Mouse (Mus musculus) liver, postnatal 0 days (tissue): ENCODE results near the gene Gm21885. TPM values are rescaled to one million over a fixed set of nuclear protein-coding genes. Genes with fewer than 3 reads are reported as not detected.

Experiments
- ATAC-seq: fragments of 200-750 bp; cut with Nextera tagmentation; 2 replicates; pipeline ENCODE4 v1.8.0; 2017; ENCODE audit warnings: mild to moderate bottlenecking, moderate library complexity
- DNase-seq: peaks from one replicate; pipeline ENCODE4 v3.0.0-alpha.2; 2016
- H3K27ac ChIP-seq: fragments of 300-500 bp; sonication (generic); 2 replicates; pipeline ENCODE4 v1.5.1; 2014; ENCODE audit warnings: antibody characterized with exemption, moderate library complexity, mild to moderate bottlenecking, low read depth
- H3K27me3 ChIP-seq: fragments of 300-500 bp; sonication (generic); 2 replicates; pipeline ENCODE4 v1.6.1; 2014; ENCODE audit warnings: low read length, control low read depth, mixed read lengths; ENCODE audit not compliant: insufficient read depth
- H3K36me3 ChIP-seq: fragments of 300-500 bp; sonication (generic); replicated peaks from 2 replicates; pipeline ENCODE4 v1.6.1; 2014; ENCODE audit warnings: mild to moderate bottlenecking, control low read depth, low read length, moderate library complexity, mixed read lengths; ENCODE audit not compliant: insufficient read depth
- H3K4me1 ChIP-seq: fragments of 300-500 bp; sonication (generic); 2 replicates; pipeline ENCODE4 v1.6.1; 2014; ENCODE audit warnings: antibody characterized with exemption, mild to moderate bottlenecking, control low read depth; ENCODE audit not compliant: insufficient read depth
- H3K4me2 ChIP-seq: fragments of 300-500 bp; sonication (generic); 2 replicates; pipeline ENCODE4 v1.6.1; 2014; ENCODE audit warnings: low read depth, mild to moderate bottlenecking, low read length, moderate library complexity, mixed read lengths
- H3K4me3 ChIP-seq: fragments of 300-500 bp; sonication (generic); 2 replicates; pipeline ENCODE4 v1.5.1; 2014; ENCODE audit warnings: low read depth, low read length
- H3K9ac ChIP-seq: fragments of 300-500 bp; sonication (generic); replicated peaks from 2 replicates; pipeline ENCODE4 v1.6.1; 2014; ENCODE audit warnings: mild to moderate bottlenecking, moderate library complexity
- H3K9me3 ChIP-seq: fragments of 300-500 bp; sonication (generic); 2 replicates; pipeline ENCODE4 v1.6.1; 2016; ENCODE audit warnings: mild to moderate bottlenecking, control low read depth, low read length, mixed read lengths
- CTCF ChIP-seq: sonication (generic); IDR thresholded peaks from 2 replicates; pipeline ENCODE4 v1.5.1; 2016; ENCODE audit warnings: antibody characterized with exemption, low read depth
- EP300 ChIP-seq: IDR thresholded peaks from 2 replicates; pipeline ENCODE4 v1.6.1; 2016; ENCODE audit warnings: antibody characterized with exemption, low read depth, mild to moderate bottlenecking
- WGBS: fragments of 180-500 bp; shearing (Covaris S2); extraction: QIAGEN DNeasy Blood & Tissue Kit; methylation state at CpG from one replicate; pipeline ENCODE4 v1.1.7; 2014; ENCODE audit not compliant: insufficient replicate concordance; 5-methylcytosine and 5-hydroxymethylcytosine counted together
- polyA plus RNA-seq: library from polyadenylated mRNA; unstranded; fragments of >200 nt; fragmentation: Nextera tagmentation; extraction: Ambion mirVana; gene quantifications from 2 replicates; pipeline ENCODE4 v1.2.1, GENCODE M21; 2015

Gene Gm21885
- polyA plus RNA-seq, 1 experiment from 2014 or later: 0.42 TPM

- TF ChIP-seq EP300 (no peak), CTCF (no peak)
- Histone ChIP-seq H3K4me2 (peak overlapping the region; percentile 27; the same call in 1 of the 2 replicates), H3K9ac (no peak overlapping the region), H3K27me3 (no peaks in the 10 kb centered on the region), H3K4me3 (no peak overlapping the region), H3K36me3 (peaks cover 7% of the 10 kb centered on the region), H3K4me1 (peaks cover 60% of the 10 kb centered on the region), H3K9me3 (no peaks in the 10 kb centered on the region), H3K27ac (peak overlapping the region; percentile 3; the same call in 1 of the 2 replicates)
- 44% methylated on average over 1 of the region's 1 CpGs for WGBS
- ATAC-seq: no peak
- no peak for DNase-seq
Measured at GRCm38 (mm10) chr11:94315308-94315707, 33.6 kb downstream of the Gm21885 start.

- DNase-seq (no peak), ATAC-seq (no peak)
- peaks cover 7% of the 10 kb centered on the region for H3K36me3 ChIP-seq
- 64% methylated on average over 2 of the region's 2 CpGs for WGBS
- H3K27me3 ChIP-seq: no peaks in the 10 kb centered on the region
- H3K9ac ChIP-seq: no peak overlapping the region
- peak overlapping the region; percentile 35 for H3K4me2 ChIP-seq
- no peak overlapping the region for H3K4me3 ChIP-seq
- no peak for TF ChIP-seq CTCF
- TF ChIP-seq EP300: no peak
- H3K27ac ChIP-seq: peak overlapping the region; percentile 32; the same call in 1 of the 2 replicates
- H3K9me3 ChIP-seq: no peaks in the 10 kb centered on the region
- peaks cover 56% of the 10 kb centered on the region for H3K4me1 ChIP-seq
Measured at GRCm38 (mm10) chr11:94316528-94316927, 34.9 kb downstream of the Gm21885 start.

- Histone ChIP-seq H3K4me1 (peaks cover 56% of the 10 kb centered on the region), H3K4me3 (no peak overlapping the region), H3K27ac (0 out of 2 replicates have a peak overlapping the region, but pooled peaks have one; percentile 32), H3K4me2 (peak overlapping the region; percentile 35), H3K36me3 (peaks cover 7% of the 10 kb centered on the region), H3K9me3 (no peaks in the 10 kb centered on the region), H3K27me3 (no peaks in the 10 kb centered on the region), H3K9ac (no peak overlapping the region)
- WGBS: 63% methylated on average over 1 of the region's 1 CpGs
- no peak for TF ChIP-seq EP300
- TF ChIP-seq CTCF: no peak
- DNase-seq (no peak), ATAC-seq (no peak)
Measured at GRCm38 (mm10) chr11:94317014-94317413, 35.3 kb downstream of the Gm21885 start.

- ATAC-seq (no peak), DNase-seq (no peak)
- Histone ChIP-seq H3K9me3 (no peaks in the 10 kb centered on the region), H3K27ac (0 out of 2 replicates have a peak overlapping the region, but pooled peaks have one; percentile 0), H3K9ac (no peak overlapping the region; the same call in 1 of the 2 replicates), H3K4me1 (peaks cover 59% of the 10 kb centered on the region), H3K27me3 (no peaks in the 10 kb centered on the region), H3K36me3 (peaks cover 7% of the 10 kb centered on the region), H3K4me2 (peak overlapping the region; percentile 35), H3K4me3 (no peak overlapping the region)
- TF ChIP-seq CTCF: no peak
- no peak for TF ChIP-seq EP300
- WGBS: 44% methylated on average over 4 of the region's 4 CpGs
Measured at GRCm38 (mm10) chr11:94317515-94317914, 35.8 kb downstream of the Gm21885 start.

- ATAC-seq: no peak
- Histone ChIP-seq H3K4me2 (peak overlapping the region; percentile 35), H3K27me3 (no peaks in the 10 kb centered on the region), H3K9ac (no peak overlapping the region; the same call in 1 of the 2 replicates), H3K9me3 (no peaks in the 10 kb centered on the region), H3K27ac (0 out of 2 replicates have a peak overlapping the region, but pooled peaks have one; percentile 0), H3K4me3 (no peak overlapping the region), H3K36me3 (peaks cover 7% of the 10 kb centered on the region), H3K4me1 (peaks cover 64% of the 10 kb centered on the region)
- no peak for DNase-seq
- WGBS: 58% methylated on average over 5 of the region's 5 CpGs
- TF ChIP-seq EP300 (no peak), CTCF (no peak)
Measured at GRCm38 (mm10) chr11:94318056-94318455, 36.4 kb downstream of the Gm21885 start.

- DNase-seq: peak; percentile 76
Measured at GRCm38 (mm10) chr11:94320969-94321930, 39.6 kb downstream of the Gm21885 start.

More at GRCm38 (mm10) chr11:94320969-94321930, 39.6 kb downstream of the Gm21885 start:
- H3K4me3 ChIP-seq: peak overlapping the region; percentile 96
- H3K27ac ChIP-seq: peak overlapping the region; percentile 97
- peak overlapping the region; percentile 73 for H3K4me2 ChIP-seq
- H3K9me3 ChIP-seq: no peaks in the 10 kb centered on the region
- H3K27me3 ChIP-seq: no peaks in the 10 kb centered on the region
- WGBS: under 1% methylated on average over 62 of the region's 67 CpGs
- peak overlapping the region; percentile 96 for H3K9ac ChIP-seq
- peak; percentile 77 for ATAC-seq
- 0 out of 2 replicates have a peak, but pooled peaks cover 3% of the 10 kb centered on the region for H3K36me3 ChIP-seq
- H3K4me1 ChIP-seq: peaks cover 38% of the 10 kb centered on the region
- TF ChIP-seq CTCF (no peak), EP300 (no peak)
